Mouse (Mus musculus) midbrain, embryonic 12.5 days (tissue): ENCODE measurements around the gene Hist1h4h. TPM values are rescaled to one million over a fixed set of nuclear protein-coding genes. Genes with fewer than 3 reads are reported as not detected.
"Not testable (repeated sequence)": the region's sequence is repeated elsewhere in the genome, so short reads cannot be mapped to it uniquely, and the experiment has no call there.

ENCODE experiments used
- ATAC-seq: fragments of 200-750 bp; cut with Nextera tagmentation; 2 replicates; pipeline ENCODE4 v1.8.0; 2017; ENCODE audit warnings: low read depth, moderate TSS enrichment, moderate library complexity; ENCODE audit not compliant: low FRiP score
- H3K27ac ChIP-seq: fragments of 300-500 bp; sonication (generic); replicated peaks from 2 replicates; pipeline ENCODE4 v1.5.1; 2016; ENCODE audit warnings: mild to moderate bottlenecking
- H3K27me3 ChIP-seq: fragments of 300-500 bp; sonication (generic); 2 replicates; pipeline ENCODE4 v1.6.1; 2016; ENCODE audit warnings: mild to moderate bottlenecking
- H3K36me3 ChIP-seq: fragments of 300-500 bp; sonication (generic); 2 replicates; pipeline ENCODE4 v1.6.1; 2016
- H3K4me1 ChIP-seq: fragments of 300-500 bp; sonication (generic); 2 replicates; pipeline ENCODE4 v1.6.1; 2016
- H3K4me2 ChIP-seq: fragments of 300-500 bp; sonication (generic); replicated peaks from 2 replicates; pipeline ENCODE4 v1.6.1; 2016; ENCODE audit warnings: mild to moderate bottlenecking, moderate library complexity
- H3K4me3 ChIP-seq: fragments of 300-500 bp; sonication (generic); 2 replicates; pipeline ENCODE4 v1.5.1; 2016; ENCODE audit warnings: mild to moderate bottlenecking
- H3K9ac ChIP-seq: fragments of 300-500 bp; sonication (generic); replicated peaks from 2 replicates; pipeline ENCODE4 v1.6.1; 2016; ENCODE audit warnings: mild to moderate bottlenecking, moderate library complexity
- H3K9me3 ChIP-seq: fragments of 300-500 bp; sonication (generic); 2 replicates; pipeline ENCODE4 v1.6.1; 2016; ENCODE audit warnings: mild to moderate bottlenecking
- WGBS: fragments of 180-500 bp; shearing (Covaris S2); methylation state at CpG from one replicate; pipeline ENCODE4 v1.1.7; 2016; 5-methylcytosine and 5-hydroxymethylcytosine counted together
- polyA plus RNA-seq: library from polyadenylated mRNA; unstranded; fragments of >200 nt; fragmentation: Nextera tagmentation; extraction: Ambion mirVana; gene quantifications from 2 replicates; pipeline ENCODE4 v1.2.1, GENCODE M21; 2016

Gene Hist1h4h
- polyA plus RNA-seq, 1 experiment from 2014 or later: 4.4 TPM

GRCm38 (mm10) chr13:23551931-23552914 is 21.4 kb downstream of the Hist1h4h start:
- H3K4me1 ChIP-seq: peaks cover 22% of the 10 kb centered on the region
- H3K36me3 ChIP-seq: no peaks in the 10 kb centered on the region
- H3K9ac ChIP-seq: no peak overlapping the region; the same call in 1 of the 2 replicates
- peak overlapping the region; percentile 58 for H3K4me2 ChIP-seq
- no peak for ATAC-seq
- 51% methylated on average over 8 of the region's 8 CpGs for whole genome bisulfite sequencing
- no peaks in the 10 kb centered on the region for H3K9me3 ChIP-seq
- no peaks in the 10 kb centered on the region for H3K27me3 ChIP-seq
- H3K27ac ChIP-seq: peak overlapping the region; percentile 89
- peak overlapping the region; percentile 45 for H3K4me3 ChIP-seq

DNA sequence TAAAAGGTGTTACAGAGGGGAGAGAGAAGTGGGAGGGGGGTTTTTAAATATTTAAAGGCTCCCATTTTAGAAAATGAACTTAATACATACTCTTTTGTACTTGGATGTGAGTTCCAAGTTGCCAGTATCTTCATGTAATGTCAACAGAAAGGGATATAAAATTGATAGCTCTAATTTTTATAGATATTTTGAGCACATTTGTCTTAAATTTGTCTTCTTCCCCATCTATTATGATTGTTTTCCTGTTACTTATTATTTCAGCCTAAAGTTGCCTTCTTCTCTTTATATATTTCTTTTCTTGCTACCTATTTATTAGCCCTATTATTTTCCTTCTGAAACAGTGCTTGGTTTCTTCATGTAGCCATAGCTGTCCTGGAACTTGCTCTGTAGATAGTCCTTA is 22.1 kb downstream of the Hist1h4h start, which contains the start of gene Hist1h1d:
TSS of gene Hist1h1d (plus strand) at position 301 of the 400 bp plus-strand sequence.
- H3K4me1 ChIP-seq: peaks cover 22% of the 10 kb centered on the region
- no peak for ATAC-seq
- H3K27ac ChIP-seq: peak within 1 kb of the TSS; percentile 97
- H3K4me3 ChIP-seq: no peak within 1 kb of the TSS
- H3K9me3 ChIP-seq: no peaks in the 10 kb centered on the region
- no peaks in the 10 kb centered on the region for H3K27me3 ChIP-seq
- H3K9ac ChIP-seq: no peak within 1 kb of the TSS
- H3K4me2 ChIP-seq: peak within 1 kb of the TSS; percentile 98
- H3K36me3 ChIP-seq: no peaks in the 10 kb centered on the region

DNA sequence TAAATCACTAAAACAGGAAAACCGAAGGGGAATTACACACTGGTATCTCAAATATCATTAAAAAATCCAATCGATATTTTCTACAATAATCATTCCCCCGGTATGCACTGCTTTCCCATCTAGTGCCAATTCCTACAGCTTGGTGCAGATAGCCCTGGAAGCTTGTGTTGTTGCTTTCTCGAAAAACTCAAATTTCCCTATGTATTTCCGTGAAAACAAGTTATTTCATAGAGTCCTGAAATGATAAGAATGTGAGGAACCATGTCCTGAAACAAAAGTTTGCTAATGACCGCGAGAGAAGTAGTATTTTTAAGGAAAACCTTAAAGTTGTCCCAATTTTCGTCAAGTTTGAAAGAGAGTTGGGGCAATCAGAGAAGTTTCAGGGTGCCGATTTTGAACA is 23.5 kb downstream of the Hist1h4h start:
- peaks cover 22% of the 10 kb centered on the region for H3K4me1 ChIP-seq
- peak overlapping the region; percentile 97 for H3K27ac ChIP-seq
- ATAC-seq: no peak
- H3K9ac ChIP-seq: peak overlapping the region; percentile 75; the same call in 1 of the 2 replicates
- H3K4me2 ChIP-seq: peak overlapping the region; percentile 98
- no peaks in the 10 kb centered on the region for H3K9me3 ChIP-seq
- no peaks in the 10 kb centered on the region for H3K27me3 ChIP-seq
- no peaks in the 10 kb centered on the region for H3K36me3 ChIP-seq
- peak overlapping the region; percentile 59 for H3K4me3 ChIP-seq
- WGBS: 26% methylated on average over 9 of the region's 9 CpGs

- peak; percentile 86 for ATAC-seq
- Histone ChIP-seq H3K4me3 (peak overlapping the region; percentile 59), H3K9me3 (no peaks in the 10 kb centered on the region), H3K36me3 (no peaks in the 10 kb centered on the region), H3K4me1 (peaks cover 22% of the 10 kb centered on the region), H3K27ac (peak overlapping the region; percentile 97), H3K4me2 (peak overlapping the region; percentile 98), H3K9ac (peak overlapping the region; percentile 75), H3K27me3 (no peaks in the 10 kb centered on the region)
- WGBS: under 1% methylated on average over 54 of the region's 54 CpGs
Observed at GRCm38 (mm10) chr13:23554925-23555838, 24.3 kb downstream of the Hist1h4h start.

DNA sequence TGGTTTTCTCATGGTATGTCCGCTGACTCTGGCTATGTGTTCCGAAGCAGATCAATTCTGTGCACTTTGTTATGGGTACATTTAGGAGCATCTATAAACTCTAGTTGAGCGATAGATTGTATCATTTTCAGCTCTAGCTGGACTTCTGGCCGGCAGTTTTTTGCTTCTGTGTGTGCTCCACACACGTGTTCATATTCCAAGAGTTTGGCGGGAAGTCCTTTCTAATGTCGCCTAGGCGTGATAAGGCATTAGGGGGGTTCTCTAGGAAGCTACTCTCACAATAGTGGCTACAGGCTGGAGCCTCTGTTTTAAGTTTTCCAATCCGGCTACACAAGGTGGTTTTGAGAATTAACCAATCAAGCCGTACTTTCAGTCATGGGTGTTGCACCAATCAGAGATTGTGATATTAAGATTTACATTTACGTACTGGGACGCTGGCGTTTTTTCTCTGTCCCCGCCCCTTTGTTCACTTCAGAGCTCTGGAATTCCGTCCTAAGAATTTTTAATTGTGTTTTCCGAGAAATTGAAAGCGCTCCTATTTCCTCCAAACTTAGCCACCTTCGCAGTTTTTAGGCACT is 25.1 kb downstream of the Hist1h4h start:
- Histone ChIP-seq H3K27ac (peak overlapping the region; percentile 97), H3K4me3 (peak overlapping the region; percentile 59), H3K36me3 (no peaks in the 10 kb centered on the region), H3K9me3 (no peaks in the 10 kb centered on the region), H3K4me1 (peaks cover 20% of the 10 kb centered on the region), H3K9ac (peak overlapping the region; percentile 75), H3K27me3 (no peaks in the 10 kb centered on the region), H3K4me2 (peak overlapping the region; percentile 98)
- under 1% methylated on average over 18 of the region's 18 CpGs for WGBS
- peak; percentile 76 for ATAC-seq

DNA sequence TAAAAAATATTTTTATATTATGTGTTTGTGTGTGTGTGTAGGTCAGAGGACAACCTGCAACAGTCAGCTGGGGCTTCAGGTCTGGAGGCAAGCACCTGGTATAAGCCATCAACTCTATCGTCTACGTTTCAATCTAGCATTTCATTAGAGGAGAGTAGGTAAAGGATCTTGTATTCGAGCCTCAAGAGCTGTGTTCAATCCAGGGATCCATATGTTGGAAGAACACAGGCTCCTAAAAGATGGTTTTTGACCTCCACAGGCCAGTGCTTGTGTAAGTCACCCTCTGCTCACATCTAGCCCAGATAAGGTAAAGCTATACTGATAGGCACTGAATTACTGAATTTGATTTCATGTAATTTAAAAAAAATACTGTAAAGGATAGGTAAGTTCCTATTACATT is 26.1 kb downstream of the Hist1h4h start:
- no peak for ATAC-seq
- Histone ChIP-seq H3K4me2 (peak overlapping the region; percentile 98; the same call in 1 of the 2 replicates), H3K4me3 (no peak overlapping the region), H3K36me3 (no peaks in the 10 kb centered on the region), H3K27me3 (no peaks in the 10 kb centered on the region), H3K27ac (peak overlapping the region; percentile 97; the same call in 1 of the 2 replicates), H3K4me1 (peaks cover 20% of the 10 kb centered on the region), H3K9ac (no peak overlapping the region), H3K9me3 (no peaks in the 10 kb centered on the region)
- 68% methylated on average over 3 of the region's 3 CpGs for WGBS

DNA sequence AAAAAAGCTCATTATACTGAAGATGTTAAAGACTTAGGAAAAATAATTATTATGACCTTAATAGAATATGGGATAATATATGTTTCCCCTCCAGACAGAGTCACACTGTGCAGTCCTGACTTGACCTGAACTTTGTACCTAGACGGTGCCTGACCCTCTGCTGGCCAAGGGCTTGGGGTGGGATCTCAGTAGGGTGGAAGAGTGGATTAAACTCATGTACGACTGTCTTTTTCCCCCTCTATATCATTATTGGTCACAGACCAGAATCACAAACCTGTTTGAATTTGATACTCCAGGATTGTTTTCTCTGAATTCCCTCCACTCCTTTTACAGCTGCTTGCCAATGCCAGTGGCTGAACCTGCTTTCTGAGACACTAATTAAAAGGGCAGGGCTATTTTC is 29.8 kb downstream of the Hist1h4h start:
- H3K4me3 ChIP-seq, H3K36me3 ChIP-seq, ATAC-seq, H3K9ac ChIP-seq, H3K27me3 ChIP-seq, H3K4me1 ChIP-seq, H3K9me3 ChIP-seq: not testable (repeated sequence)
- peak overlapping the region; percentile 26 for H3K4me2 ChIP-seq
- peak overlapping the region; percentile 65 for H3K27ac ChIP-seq
- WGBS: 12% methylated on average over 2 of the region's 2 CpGs

- not testable (repeated sequence) for ATAC-seq, H3K4me1 ChIP-seq, H3K9me3 ChIP-seq, H3K27me3 ChIP-seq, H3K36me3 ChIP-seq
- Histone ChIP-seq H3K4me3 (peak overlapping the region; percentile 46), H3K4me2 (peak overlapping the region; percentile 78), H3K9ac (peak overlapping the region; percentile 49; the same call in 1 of the 2 replicates), H3K27ac (peak overlapping the region; percentile 98)
- 0% methylated on average over 2 of the region's 5 CpGs for WGBS
Observed at GRCm38 (mm10) chr13:23561531-23561882, 30.7 kb downstream of the Hist1h4h start.

DNA sequence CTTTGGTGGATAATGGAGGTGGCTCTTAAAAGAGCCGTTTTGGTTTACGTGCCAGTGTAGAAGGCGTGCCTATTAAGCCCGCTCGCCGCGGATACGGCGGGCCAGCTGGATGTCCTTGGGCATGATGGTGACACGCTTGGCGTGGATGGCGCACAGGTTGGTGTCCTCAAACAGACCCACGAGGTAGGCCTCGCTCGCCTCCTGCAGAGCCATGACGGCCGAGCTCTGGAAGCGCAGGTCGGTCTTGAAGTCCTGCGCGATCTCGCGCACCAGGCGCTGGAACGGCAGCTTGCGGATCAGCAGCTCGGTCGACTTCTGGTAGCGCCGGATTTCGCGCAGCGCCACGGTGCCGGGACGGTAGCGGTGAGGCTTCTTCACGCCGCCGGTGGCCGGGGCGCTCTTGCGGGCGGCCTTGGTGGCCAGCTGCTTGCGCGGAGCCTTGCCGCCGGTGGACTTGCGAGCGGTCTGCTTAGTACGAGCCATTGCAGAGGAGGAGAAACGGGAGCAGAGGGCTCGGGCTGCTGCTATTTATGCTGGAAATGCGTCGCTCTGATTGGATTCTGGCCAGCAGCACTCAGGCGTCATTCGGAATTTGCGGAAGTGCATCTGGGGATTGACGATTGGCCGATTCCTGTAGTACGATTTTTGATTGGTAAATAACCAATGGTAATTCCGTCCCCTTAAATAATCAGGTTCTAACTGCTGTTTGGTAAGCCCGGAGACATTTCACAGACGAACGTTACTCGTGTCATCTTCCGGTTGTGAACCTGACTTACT is 31.2 kb downstream of the Hist1h4h start, which contains the start of gene Hist1h3e:
TSS of gene Hist1h3e (minus strand) at position 487 of the 777 bp plus-strand sequence.
- H3K9me3 ChIP-seq, H3K36me3 ChIP-seq, H3K27me3 ChIP-seq, H3K4me1 ChIP-seq: not testable (repeated sequence)
- Histone ChIP-seq H3K27ac (peak within 1 kb of the TSS; percentile 98), H3K9ac (peak within 1 kb of the TSS; percentile 56), H3K4me2 (peak within 1 kb of the TSS; percentile 78), H3K4me3 (peak within 1 kb of the TSS; percentile 46)
- ATAC-seq: peak; percentile 98
- under 1% methylated on average over 59 of the region's 67 CpGs for WGBS

DNA sequence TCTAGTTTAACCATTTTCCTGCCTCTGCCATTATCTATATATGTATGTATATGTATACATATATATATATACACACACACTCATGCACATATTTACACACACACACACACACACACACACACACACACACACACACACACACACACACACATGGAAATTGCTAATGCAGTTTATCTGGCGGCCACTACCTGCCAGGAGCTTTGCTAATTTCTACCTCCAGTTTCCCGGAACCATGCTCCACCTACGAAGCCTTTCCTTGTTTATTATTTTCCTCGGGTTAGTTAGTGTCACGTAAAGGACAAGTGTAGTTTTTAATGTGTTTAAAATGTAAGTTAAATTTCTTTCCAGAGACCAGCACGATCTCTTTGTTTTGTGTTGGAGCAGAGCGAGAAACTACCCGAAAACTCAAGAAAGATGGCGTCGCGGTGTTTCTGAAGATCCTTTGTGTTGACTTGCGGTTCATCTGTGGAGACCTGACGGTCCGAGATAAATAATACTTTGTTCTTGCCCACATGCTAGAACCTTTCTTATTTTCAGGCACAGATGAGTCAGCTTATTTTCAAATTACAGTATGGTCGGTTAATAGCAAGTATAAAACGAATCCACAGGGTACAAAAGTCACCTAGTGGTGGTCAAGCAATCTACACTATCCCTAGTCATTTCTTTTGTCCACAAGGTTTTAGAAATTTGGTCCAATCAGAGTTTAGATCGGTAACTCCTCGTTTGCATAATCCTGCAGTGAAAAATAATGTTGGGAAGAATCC is 32.0 kb downstream of the Hist1h4h start:
- no peaks in the 10 kb centered on the region for H3K9me3 ChIP-seq
- peak overlapping the region; percentile 56 for H3K9ac ChIP-seq
- no peaks in the 10 kb centered on the region for H3K36me3 ChIP-seq
- 0 out of 2 replicates have a peak, but pooled peaks cover 2% of the 10 kb centered on the region for H3K4me1 ChIP-seq
- H3K27ac ChIP-seq: peak overlapping the region; percentile 98
- no peaks in the 10 kb centered on the region for H3K27me3 ChIP-seq
- H3K4me2 ChIP-seq: peak overlapping the region; percentile 78
- H3K4me3 ChIP-seq: peak overlapping the region; percentile 46
- peak; percentile 46; the same call in 1 of the 2 replicates for ATAC-seq
- WGBS: 2% methylated on average over 18 of the region's 18 CpGs
